14 mouse cellular contexts compared by ENCODE assay signal in the genomic region with DNA sequence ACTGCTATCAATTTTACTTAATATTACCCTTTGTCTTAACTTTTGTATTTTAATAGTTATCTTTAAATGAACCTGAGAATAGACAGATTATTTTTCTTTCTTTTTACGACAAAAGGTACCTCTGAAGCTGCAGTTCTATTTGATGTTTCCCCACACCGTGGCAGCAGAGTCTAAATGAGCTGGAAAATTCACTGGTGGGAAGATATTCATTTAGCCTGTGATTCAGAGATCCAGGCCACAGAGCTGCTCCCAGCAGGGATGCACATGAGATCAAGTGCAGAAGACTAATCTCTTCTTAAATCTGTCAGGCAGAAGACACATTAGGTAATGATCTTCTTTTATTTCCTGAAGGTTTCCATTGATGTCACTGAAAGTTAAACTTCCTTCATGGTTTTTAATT.
DNase-seq lines count a peak whose midpoint lies in the region; ATAC-seq and TF ChIP-seq lines count a peak whose summit lies in the region.
"Had no signal": no experiment of that assay in that cellular context is flagged by ENCODE, and none has a peak within 500 bp of the region (broad histone marks: within the 10 kb centered on the region; RNA-seq: fewer than 3 reads in every experiment).

No protein-coding gene starts in this region.

- no peaks in the 10 kb centered on the region for H3K9me3 ChIP-seq in hindbrain, embryonic 16.5 days (ENCODE audit: control insufficient read depth, low read length)
- no peaks in the 10 kb centered on the region for H3K9me3 ChIP-seq in hindbrain, embryonic 11.5 days (ENCODE audit: control insufficient read depth, low read length)
- H3K9me3 ChIP-seq: hindbrain, embryonic 12.5 days; midbrain, embryonic 12.5 days; stomach, embryonic 15.5 days had no signal

- peak; percentile 8 for TF ChIP-seq CTCF in Patski (IDR thresholded peaks at IDR 0.05)
- TF ChIP-seq CTCF in cerebellum, adult 2 months (IDR thresholded peaks at IDR 0.05; ENCODE audit: borderline replicate concordance, insufficient read depth, low read depth, low read length), result peak; percentile 34; the same call in 1 of the 2 replicates
- TF ChIP-seq CTCF in gastrocnemius, adult 2 months (IDR thresholded peaks at IDR 0.05), result no peak

- H3K4me3 ChIP-seq in hindbrain, embryonic 16.5 days (ENCODE audit: low read length), result no peak overlapping the region
- no peak overlapping the region for H3K4me3 ChIP-seq in hindbrain, embryonic 11.5 days (ENCODE audit: low read depth, low read length)
- H3K4me3 ChIP-seq in cerebellum, adult 2 months (replicated peaks; ENCODE audit: insufficient read depth, low read depth, low read length), result no peak overlapping the region
- no peak overlapping the region for H3K4me3 ChIP-seq in gastrocnemius, adult 2 months
- H3K4me3 ChIP-seq: hindbrain, embryonic 12.5 days; midbrain, embryonic 12.5 days; stomach, embryonic 15.5 days had no signal

- H3K4me1 ChIP-seq in hindbrain, embryonic 16.5 days (ENCODE audit: control insufficient read depth, insufficient read depth, low read depth, low read length), result no peaks in the 10 kb centered on the region
- H3K4me1 ChIP-seq in hindbrain, embryonic 11.5 days (replicated peaks; ENCODE audit: control insufficient read depth, insufficient read depth, low read length), result no peaks in the 10 kb centered on the region
- H3K4me1 ChIP-seq in cerebellum, adult 2 months (ENCODE audit: control insufficient read depth, insufficient read depth, low read length), result peaks cover 15% of the 10 kb centered on the region
- H3K4me1 ChIP-seq: hindbrain, embryonic 12.5 days; midbrain, embryonic 12.5 days; stomach, embryonic 15.5 days had no signal

- DNase-seq in hindbrain, embryonic 11.5 days (ENCODE audit: low spot score), result no peak
- no peak for DNase-seq in Patski (ENCODE audit: low read depth, low spot score)
- DNase-seq in cerebellum, adult 2 months, result peak; percentile 46 to 79
- peak; percentile 34 for DNase-seq in left cerebral cortex, postnatal 4 days
- DNase-seq in lung, postnatal 36 days, result no peak
- DNase-seq in frontal cortex, postnatal 25 days (ENCODE audit: low spot score in 2 of 2), result no peak
- DNase-seq in gastrocnemius, adult 2 months, result no peak
- DNase-seq: kidney, postnatal 14 days; lung, adult 2 months had no signal

- no peaks in the 10 kb centered on the region for H3K27me3 ChIP-seq in hindbrain, embryonic 16.5 days (replicated peaks; ENCODE audit: control insufficient read depth, insufficient read depth, low read length)
- H3K27me3 ChIP-seq in hindbrain, embryonic 11.5 days (ENCODE audit: control insufficient read depth, insufficient read depth, low read length), result no peaks in the 10 kb centered on the region
- H3K27me3 ChIP-seq in Patski, result peaks cover 8% of the 10 kb centered on the region
- H3K27me3 ChIP-seq in cerebellum, adult 2 months (ENCODE audit: control insufficient read depth, insufficient read depth, low read length), result no peaks in the 10 kb centered on the region
- H3K27me3 ChIP-seq: CH12.LX; hindbrain, embryonic 12.5 days; midbrain, embryonic 12.5 days; stomach, embryonic 15.5 days had no signal

- no peak overlapping the region for H3K27ac ChIP-seq in hindbrain, embryonic 16.5 days (ENCODE audit: low read depth, low read length)
- H3K27ac ChIP-seq in hindbrain, embryonic 11.5 days (ENCODE audit: low read depth, low read length), result no peak overlapping the region
- H3K27ac ChIP-seq in cerebellum, adult 2 months (ENCODE audit: insufficient read depth, low read length), result no peak overlapping the region
- no peak overlapping the region for H3K27ac ChIP-seq in gastrocnemius, adult 2 months
- H3K27ac ChIP-seq: hindbrain, embryonic 12.5 days; midbrain, embryonic 12.5 days; stomach, embryonic 15.5 days had no signal

- TF ChIP-seq POLR2A in cerebellum, adult 2 months (IDR thresholded peaks at IDR 0.05; ENCODE audit: borderline replicate concordance, insufficient read depth, low read length), result no peak

- CTCF ChIA-PET in Patski (lab: Charles Lee), result no interaction called here

- 45% methylated on average over 2 of the region's 2 CpGs for WGBS in hindbrain, embryonic 16.5 days
- 59% methylated on average over 2 of the region's 2 CpGs for WGBS in hindbrain, embryonic 11.5 days
- 24% methylated on average over 2 of the region's 2 CpGs for WGBS in cerebellum, adult 2 months

- no peaks in the 10 kb centered on the region for H3K36me3 ChIP-seq in hindbrain, embryonic 16.5 days (ENCODE audit: control insufficient read depth, insufficient read depth, low read length)
- H3K36me3 ChIP-seq in hindbrain, embryonic 11.5 days (ENCODE audit: control insufficient read depth, insufficient read depth, low read length), result no peaks in the 10 kb centered on the region
- H3K36me3 ChIP-seq: hindbrain, embryonic 12.5 days; midbrain, embryonic 12.5 days; stomach, embryonic 15.5 days had no signal

- POLR2A ChIA-PET in Patski (lab: Charles Lee), result no interaction called here

- in situ Hi-C loops in Patski (cut with MboI; ENCODE audit: low pct_unique_long_range_greater_than_20kb), result loop anchor here (25.0 kb wide), 1 partner anchor 867 kb away; no protein-coding TSS in a partner anchor

- intact Hi-C loops in left cerebral cortex, postnatal 4 days (cut with DNase I), result no loop called here
- intact Hi-C loops in gastrocnemius, adult 2 months (cut with DNase I), result no loop called here

- no peak overlapping the region for H3K9ac ChIP-seq in hindbrain, embryonic 16.5 days (ENCODE audit: low read depth, low read length)
- no peak overlapping the region for H3K9ac ChIP-seq in hindbrain, embryonic 11.5 days (ENCODE audit: low read depth, low read length)
- H3K9ac ChIP-seq: hindbrain, embryonic 12.5 days; midbrain, embryonic 12.5 days; stomach, embryonic 15.5 days had no signal

- no peak overlapping the region for H3K4me2 ChIP-seq in hindbrain, embryonic 16.5 days (ENCODE audit: low read length)
- no peak overlapping the region for H3K4me2 ChIP-seq in hindbrain, embryonic 11.5 days (replicated peaks; ENCODE audit: low read depth, low read length)
- H3K4me2 ChIP-seq: hindbrain, embryonic 12.5 days; midbrain, embryonic 12.5 days; stomach, embryonic 15.5 days had no signal

- 0 out of 2 replicates have a peak, but pooled peaks have one; percentile 50 for ATAC-seq in hindbrain, embryonic 16.5 days
- no peak for ATAC-seq in hindbrain, embryonic 11.5 days (ENCODE audit: low FRiP score)
- ATAC-seq in Patski, result no peak

Comparison
In these comparisons a context has a peak if more than half of its experiments do, and no peak if none do; other contexts are left out.
1. DNase-seq: peak in cerebellum, adult 2 months (2 of 2) and left cerebral cortex, postnatal 4 days (single experiment); none in hindbrain, embryonic 11.5 days (single experiment), Patski (single experiment), lung, postnatal 36 days (single experiment), frontal cortex, postnatal 25 days (0 of 2) and gastrocnemius, adult 2 months (single experiment).